Mouse (Mus musculus) frontal cortex, postnatal 14 days (tissue): ENCODE data around the gene Nckap5.

Source experiments
- DNase-seq, 2 experiments: peaks; one replicate each; pipeline ENCODE4 v3.0.0; 2022; ENCODE audit warnings: low spot score in 2 of 2

Nckap5 gene

GRCm38 (mm10) chr1:126364556-126364955 lies 466.0 kb downstream of the Nckap5 start:
- DNase-seq = no peak

GRCm38 (mm10) chr1:126360531-126361220 lies 469.9 kb downstream of the Nckap5 start:
- no peak for DNase-seq

- DNase-seq = no peak
These were observed 470.5 kb downstream of the Nckap5 start for GRCm38 (mm10) chr1:126360111-126360510.

- DNase-seq = no peak
These were observed 488.8 kb downstream of the Nckap5 start for GRCm38 (mm10) chr1:126341806-126342205.

GRCm38 (mm10) chr1:126339250-126339649 lies 491.3 kb downstream of the Nckap5 start:
- DNase-seq = no peak

- DNase-seq = no peak
These were observed 496.4 kb downstream of the Nckap5 start for GRCm38 (mm10) chr1:126334202-126334601.

GRCm38 (mm10) chr1:126332026-126332425 lies 498.6 kb downstream of the Nckap5 start:
- peak in 1 of 2 experiments; percentile 7 for DNase-seq

- no peak for DNase-seq
These were observed 509.9 kb downstream of the Nckap5 start for GRCm38 (mm10) chr1:126320696-126321095.

- no peak for DNase-seq
These were observed 512.6 kb downstream of the Nckap5 start for GRCm38 (mm10) chr1:126317874-126318607.

GRCm38 (mm10) chr1:126317345-126317744 lies 513.3 kb downstream of the Nckap5 start:
- DNase-seq = no peak

- DNase-seq = no peak
These were observed 513.7 kb downstream of the Nckap5 start for GRCm38 (mm10) chr1:126316866-126317265.

- no peak for DNase-seq
These were observed 529.5 kb downstream of the Nckap5 start for GRCm38 (mm10) chr1:126301129-126301528.

- DNase-seq = no peak
These were observed 565.7 kb downstream of the Nckap5 start for GRCm38 (mm10) chr1:126264931-126265330.

GRCm38 (mm10) chr1:126254364-126254763 lies 576.2 kb downstream of the Nckap5 start:
- DNase-seq = no peak

GRCm38 (mm10) chr1:126253934-126254333 lies 576.7 kb downstream of the Nckap5 start:
- no peak for DNase-seq

GRCm38 (mm10) chr1:126233196-126233595 lies 597.4 kb downstream of the Nckap5 start:
- DNase-seq = no peak

- no peak for DNase-seq
These were observed 599.4 kb downstream of the Nckap5 start for GRCm38 (mm10) chr1:126231199-126231598.

- DNase-seq = no peak
These were observed 620.4 kb downstream of the Nckap5 start for GRCm38 (mm10) chr1:126210212-126210611.

GRCm38 (mm10) chr1:126209743-126210142 lies 620.9 kb downstream of the Nckap5 start:
- no peak for DNase-seq

- no peak for DNase-seq
These were observed 621.5 kb downstream of the Nckap5 start for GRCm38 (mm10) chr1:126209131-126209530.

GRCm38 (mm10) chr1:126196937-126197336 lies 633.7 kb downstream of the Nckap5 start:
- DNase-seq = no peak

- no peak for DNase-seq
These were observed 640.2 kb downstream of the Nckap5 start for GRCm38 (mm10) chr1:126190353-126190752.

GRCm38 (mm10) chr1:126183751-126184150 lies 646.8 kb downstream of the Nckap5 start:
- no peak for DNase-seq
